Mouse (Mus musculus): ENCODE measurements around the gene Pxk. TPM values are rescaled to one million over a fixed set of nuclear protein-coding genes. Genes with fewer than 3 reads are reported as not detected.
"Not testable (repeated sequence)": the region's sequence is repeated elsewhere in the genome, so short reads cannot be mapped to it uniquely, and the experiment has no call there.

The Pxk gene
- polyA plus RNA-seq, 1 experiment = 17.8 TPM

DNA sequence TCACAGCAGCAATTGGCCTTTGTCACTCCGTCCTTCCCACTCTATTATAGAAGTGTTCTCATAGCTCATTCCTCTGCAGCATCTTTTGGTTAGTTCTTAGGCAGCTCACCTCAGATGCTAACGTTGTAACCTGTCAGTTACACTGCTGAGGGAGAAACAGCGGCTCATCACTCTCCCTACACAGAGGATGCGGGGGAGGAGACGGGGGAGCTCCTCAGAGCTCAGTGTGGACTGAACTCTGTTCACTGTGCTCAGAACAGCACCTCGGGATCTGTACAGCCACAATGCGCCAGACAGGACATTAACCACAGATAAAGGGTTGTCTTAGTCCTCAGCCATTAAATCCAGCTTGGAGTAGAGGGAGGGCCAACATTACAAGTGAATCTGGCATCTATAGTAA is 66.5 kb downstream of the Pxk start:
- Histone ChIP-seq H3K79me2 (ENCODE audit: control insufficient read depth, insufficient read depth) (no peaks in the 10 kb centered on the region), H3K4me3 (ENCODE audit: insufficient read depth, poor library complexity, severe bottlenecking) (no peak overlapping the region), H3K36me3 (ENCODE audit: control insufficient read depth, insufficient read depth) (peaks cover 57% of the 10 kb centered on the region), H3ac (ENCODE audit: control insufficient read depth, insufficient read length, low read depth) (no peak overlapping the region), H3K79me3 (ENCODE audit: low read depth) (no peaks in the 10 kb centered on the region), H3K27me3 (ENCODE audit: control insufficient read depth, insufficient read depth, insufficient read length) (no peaks in the 10 kb centered on the region)
- TF ChIP-seq MYOD1 (IDR thresholded peaks at IDR 0.05; ENCODE audit: control insufficient read depth, insufficient read length, low read depth) = no peak
- no peak for TF ChIP-seq MAX (IDR thresholded peaks at IDR 0.05)
- no peak for TF ChIP-seq CTCF (IDR thresholded peaks at IDR 0.05; ENCODE audit: control insufficient read depth, insufficient read depth, insufficient read length)

DNA sequence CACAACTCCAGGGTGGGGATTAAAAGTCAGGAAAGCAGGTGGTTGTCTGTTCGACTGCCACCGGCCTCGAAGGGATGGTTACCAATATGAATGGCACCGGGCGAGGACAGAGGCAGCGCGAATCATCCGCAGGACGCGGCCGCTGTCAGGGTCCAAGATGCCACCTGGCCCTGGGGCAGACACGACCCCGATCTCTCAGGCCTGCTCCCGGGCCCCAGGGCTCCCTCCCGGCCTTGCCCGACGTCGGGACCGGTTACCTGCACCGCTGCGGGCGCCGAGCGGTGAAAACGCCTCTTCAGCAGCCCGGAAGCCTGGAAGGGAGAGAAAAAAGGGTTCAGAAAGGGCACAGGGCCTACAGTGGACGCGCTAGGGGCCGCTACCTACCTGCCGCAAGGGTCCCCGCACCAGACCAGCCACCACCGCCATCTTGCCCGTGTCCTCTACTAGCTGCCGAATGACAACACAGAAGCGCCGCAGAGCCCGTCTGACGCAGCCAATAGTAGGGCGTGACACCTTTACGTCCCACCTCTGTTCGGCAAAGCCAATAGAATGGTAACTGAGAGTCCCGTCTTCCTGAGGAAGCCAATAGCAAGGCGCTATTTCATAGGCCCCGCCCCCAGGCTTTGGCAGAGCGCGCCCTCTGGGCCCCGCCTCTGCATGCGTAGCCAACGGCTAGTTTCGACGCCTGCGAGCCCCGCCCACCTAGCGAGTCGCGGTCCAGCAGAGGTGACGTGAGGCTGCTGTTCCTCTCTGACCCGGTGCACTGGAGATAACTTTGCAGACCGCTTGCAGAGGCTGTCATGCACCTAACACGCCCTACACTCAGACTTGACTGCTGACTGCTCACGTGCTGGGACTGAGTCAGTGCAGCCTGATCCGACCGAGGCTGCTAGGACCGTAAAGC is 74.7 kb downstream of the Pxk start, which contains the start of gene Pdhb:
Gene Pdhb (minus strand): TSS at position 519 of the 904 bp plus-strand sequence.
- Histone ChIP-seq H3K4me3 (ENCODE audit: insufficient read depth, poor library complexity, severe bottlenecking) (peak within 1 kb of the TSS; percentile 89), H3K36me3 (ENCODE audit: control insufficient read depth, insufficient read depth) (peaks cover 23% of the 10 kb centered on the region), H3K79me3 (ENCODE audit: low read depth) (peaks cover 8% of the 10 kb centered on the region), H3K27me3 (ENCODE audit: control insufficient read depth, insufficient read depth, insufficient read length) (no peaks in the 10 kb centered on the region), H3ac (ENCODE audit: control insufficient read depth, insufficient read length, low read depth) (peak within 1 kb of the TSS; percentile 99), H3K79me2 (ENCODE audit: control insufficient read depth, insufficient read depth) (peaks cover 19% of the 10 kb centered on the region)
- TF ChIP-seq MAX (IDR thresholded peaks at IDR 0.05) (peak; percentile 61), CTCF (IDR thresholded peaks at IDR 0.05; ENCODE audit: control insufficient read depth, insufficient read depth, insufficient read length) (no peak)

DNA sequence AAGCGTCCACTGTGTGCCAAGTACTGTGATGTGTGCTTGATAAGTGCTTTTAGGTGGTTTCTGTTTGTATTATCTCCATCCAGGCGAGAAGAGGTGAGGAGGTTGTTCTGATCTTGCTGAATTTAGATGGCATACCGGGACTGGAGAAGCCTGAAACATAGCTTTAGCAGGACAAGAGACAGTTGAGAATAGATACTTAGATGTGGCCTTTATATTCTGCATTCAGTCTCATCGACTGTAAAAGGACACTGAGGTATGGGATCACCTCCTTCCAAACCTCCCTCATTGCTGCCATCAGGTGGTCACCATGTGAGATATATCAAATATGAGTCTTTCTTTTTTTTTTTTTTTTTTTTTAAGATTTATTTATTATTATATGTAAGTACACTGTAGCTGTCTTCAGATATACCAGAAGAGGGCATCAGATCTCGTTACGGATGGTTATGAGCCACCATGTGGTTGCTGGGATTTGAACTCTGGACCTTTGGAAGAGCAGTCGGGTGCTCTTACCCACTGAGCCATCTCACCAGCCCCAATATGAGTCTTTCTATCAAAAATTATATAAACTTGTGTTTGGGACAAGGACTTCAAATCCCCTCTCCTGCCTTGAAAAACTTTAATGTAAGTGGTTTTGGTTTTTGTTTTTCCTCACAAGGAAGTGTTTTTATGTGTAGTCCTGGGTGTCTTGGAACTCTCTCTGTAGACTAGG is 75.7 kb downstream of the Pxk start:
- H3ac ChIP-seq (ENCODE audit: control insufficient read depth, insufficient read length, low read depth) = peak overlapping the region; percentile 27
- peaks cover 19% of the 10 kb centered on the region for H3K79me2 ChIP-seq (ENCODE audit: control insufficient read depth, insufficient read depth)
- H3K36me3 ChIP-seq (ENCODE audit: control insufficient read depth, insufficient read depth) = peaks cover 14% of the 10 kb centered on the region
- H3K4me3 ChIP-seq (ENCODE audit: insufficient read depth, poor library complexity, severe bottlenecking) = peak overlapping the region; percentile 32
- H3K79me3 ChIP-seq (ENCODE audit: low read depth); H3K27me3 ChIP-seq (ENCODE audit: control insufficient read depth, insufficient read depth, insufficient read length): not testable (repeated sequence)

DNA sequence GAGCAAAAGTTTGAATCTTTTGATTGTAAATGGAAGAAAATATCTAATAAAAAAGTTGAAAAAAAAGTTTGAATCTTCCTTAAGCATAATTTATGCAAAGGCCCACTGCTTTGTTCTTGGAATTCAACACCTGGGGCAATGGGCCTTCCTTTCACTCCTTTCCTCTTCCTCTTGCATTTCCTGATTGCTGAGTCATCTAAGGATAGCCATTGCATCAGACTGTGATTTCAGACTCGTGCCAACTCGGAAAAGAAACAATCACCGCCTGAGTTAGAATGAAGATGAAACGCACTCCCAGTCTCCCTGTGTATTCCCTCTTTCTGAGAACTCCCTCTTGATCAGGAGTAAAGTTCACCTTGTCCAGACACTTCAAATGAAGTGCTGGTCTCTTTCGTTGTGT is 76.6 kb downstream of the Pxk start:
- TF ChIP-seq MYOD1 (IDR thresholded peaks at IDR 0.05; ENCODE audit: control insufficient read depth, insufficient read length, low read depth) (no peak), MYOG (IDR thresholded peaks at IDR 0.05; ENCODE audit: control insufficient read depth, extremely low read depth, insufficient read length) (no peak), MAX (IDR thresholded peaks at IDR 0.05) (no peak), CTCF (IDR thresholded peaks at IDR 0.05; ENCODE audit: control insufficient read depth, insufficient read depth, insufficient read length) (no peak), USF1 (IDR thresholded peaks at IDR 0.05; ENCODE audit: low read depth) (no peak), FOSL1 (IDR thresholded peaks at IDR 0.05; ENCODE audit: insufficient read depth, low read length, poor library complexity, severe bottlenecking) (no peak), CEBPB (IDR thresholded peaks at IDR 0.05; ENCODE audit: low read depth) (peak; percentile 35)
- Histone ChIP-seq H3K36me3 (ENCODE audit: control insufficient read depth, insufficient read depth) (peaks cover 4% of the 10 kb centered on the region), H3K79me3 (ENCODE audit: low read depth) (peaks cover 8% of the 10 kb centered on the region), H3ac (ENCODE audit: control insufficient read depth, insufficient read length, low read depth) (no peak overlapping the region), H3K27me3 (ENCODE audit: control insufficient read depth, insufficient read depth, insufficient read length) (no peaks in the 10 kb centered on the region), H3K4me3 (ENCODE audit: insufficient read depth, poor library complexity, severe bottlenecking) (no peak overlapping the region), H3K79me2 (ENCODE audit: control insufficient read depth, insufficient read depth) (peaks cover 19% of the 10 kb centered on the region)

DNA sequence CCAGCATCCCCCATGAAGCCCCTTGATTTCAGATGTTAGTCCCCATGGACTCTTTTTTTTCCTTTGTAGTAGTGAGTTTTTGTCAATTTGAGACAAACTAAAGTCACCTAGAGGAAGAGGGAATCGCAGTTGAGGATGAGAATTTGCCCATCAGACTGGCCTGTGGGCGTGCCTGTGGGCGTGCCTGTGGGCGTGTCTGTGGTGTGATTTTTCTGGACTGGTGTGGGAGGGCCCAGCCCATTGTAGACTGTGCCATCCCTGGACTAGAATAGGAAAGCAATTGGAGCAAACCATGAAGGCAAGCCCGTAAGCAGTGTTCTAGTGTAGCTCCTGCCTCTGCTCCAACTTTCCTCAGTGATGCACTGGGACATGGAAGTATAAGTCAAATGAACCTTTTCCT is 78.2 kb downstream of the Pxk start:
- Histone ChIP-seq H3K4me3 (ENCODE audit: insufficient read depth, poor library complexity, severe bottlenecking) (no peak overlapping the region), H3K27me3 (ENCODE audit: control insufficient read depth, insufficient read depth, insufficient read length) (no peaks in the 10 kb centered on the region), H3ac (ENCODE audit: control insufficient read depth, insufficient read length, low read depth) (no peak overlapping the region), H3K36me3 (ENCODE audit: control insufficient read depth, insufficient read depth) (no peaks in the 10 kb centered on the region), H3K79me3 (ENCODE audit: low read depth) (peaks cover 8% of the 10 kb centered on the region), H3K79me2 (ENCODE audit: control insufficient read depth, insufficient read depth) (peaks cover 12% of the 10 kb centered on the region)
- TF ChIP-seq CEBPB (IDR thresholded peaks at IDR 0.05; ENCODE audit: low read depth) = no peak

DNA sequence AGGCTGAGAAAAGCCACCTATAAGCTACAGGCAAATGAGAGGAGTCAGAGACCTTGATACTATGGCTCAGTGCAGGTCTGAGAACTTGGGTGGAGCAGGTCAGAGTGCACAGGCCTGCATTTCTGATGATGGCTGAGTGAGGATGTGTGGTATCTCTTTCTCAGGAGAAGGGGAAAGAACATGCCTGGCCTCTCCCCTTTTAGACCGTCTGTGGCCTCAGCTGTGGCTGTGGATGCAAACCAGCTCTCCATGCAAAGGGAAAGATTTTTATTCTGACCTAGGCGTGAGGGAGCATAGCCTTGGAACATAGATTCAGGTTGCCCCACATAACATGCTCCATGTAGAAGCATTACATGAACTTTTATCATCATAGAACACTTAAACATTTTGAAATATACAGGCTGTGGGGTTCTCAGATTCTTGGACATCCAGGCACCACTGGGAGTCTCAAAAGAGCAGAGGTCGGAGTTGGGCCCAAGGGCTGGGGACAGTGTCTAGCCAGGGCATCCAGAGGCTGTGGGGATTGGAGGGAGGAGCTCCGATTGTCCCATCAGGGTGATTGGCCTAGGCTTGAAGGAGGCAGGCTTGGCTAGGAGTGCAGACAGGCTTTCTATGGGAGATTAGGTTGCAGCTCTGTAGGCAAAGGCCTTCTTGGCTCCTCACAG is 82.5 kb downstream of the Pxk start:
- no peak overlapping the region for H3K4me3 ChIP-seq (ENCODE audit: insufficient read depth, poor library complexity, severe bottlenecking)
- H3K79me2 ChIP-seq (ENCODE audit: control insufficient read depth, insufficient read depth) = no peaks in the 10 kb centered on the region
- TF ChIP-seq CTCF (IDR thresholded peaks at IDR 0.05; ENCODE audit: control insufficient read depth, insufficient read depth, insufficient read length) = no peak
- no peak for TF ChIP-seq MYOG (IDR thresholded peaks at IDR 0.05; ENCODE audit: control insufficient read depth, extremely low read depth, insufficient read length)
- TF ChIP-seq MYOD1 (IDR thresholded peaks at IDR 0.05; ENCODE audit: control insufficient read depth, insufficient read length, low read depth) = no peak
- no peak for TF ChIP-seq USF1 (IDR thresholded peaks at IDR 0.05; ENCODE audit: low read depth)
- TF ChIP-seq CEBPB (IDR thresholded peaks at IDR 0.05; ENCODE audit: low read depth) = no peak
- no peak for TF ChIP-seq FOSL1 (IDR thresholded peaks at IDR 0.05; ENCODE audit: insufficient read depth, low read length, poor library complexity, severe bottlenecking)
- TF ChIP-seq MAX (IDR thresholded peaks at IDR 0.05) = no peak
- H3K79me3 ChIP-seq (ENCODE audit: low read depth) = no peaks in the 10 kb centered on the region
- no peaks in the 10 kb centered on the region for H3K36me3 ChIP-seq (ENCODE audit: control insufficient read depth, insufficient read depth)
- no peaks in the 10 kb centered on the region for H3K27me3 ChIP-seq (ENCODE audit: control insufficient read depth, insufficient read depth, insufficient read length)
- H3ac ChIP-seq (ENCODE audit: control insufficient read depth, insufficient read length, low read depth) = no peak overlapping the region

Data from C2C12 (cell line).